Mouse (Mus musculus): Measurements from ENCODE around the gene Mrc1. TPM values are rescaled to one million over a fixed set of nuclear protein-coding genes. Genes with fewer than 3 reads are reported as not detected.

The Mrc1 gene
- polyA plus RNA-seq, 1 experiment from 2014 or later, result 7.0 TPM

GRCm38 (mm10) chr2:14341652-14342308 lies 112.6 kb downstream of the Mrc1 start:
- Histone ChIP-seq H3K27ac (no peak overlapping the region), H3K4me1 (replicated peaks) (0 out of 2 replicates have a peak, but pooled peaks cover 6% of the 10 kb centered on the region), H3K9ac (no peak overlapping the region), H3K4me3 (replicated peaks) (no peak overlapping the region), H3K4me2 (replicated peaks) (no peak overlapping the region), H3K9me3 (no peaks in the 10 kb centered on the region), H3K27me3 (replicated peaks) (no peaks in the 10 kb centered on the region), H3K36me3 (no peaks in the 10 kb centered on the region)
- WGBS, result 59% methylated on average over 14 of the region's 14 CpGs
- ATAC-seq, result peak; percentile 62; the same call in 1 of the 2 replicates

- WGBS, result 85% methylated on average over 8 of the region's 8 CpGs
- no peak overlapping the region for H3K4me3 ChIP-seq (replicated peaks)
- no peak overlapping the region for H3K27ac ChIP-seq
- H3K36me3 ChIP-seq, result no peaks in the 10 kb centered on the region
- H3K27me3 ChIP-seq (replicated peaks), result no peaks in the 10 kb centered on the region
- H3K4me2 ChIP-seq (replicated peaks), result no peak overlapping the region
- H3K9ac ChIP-seq, result no peak overlapping the region
- 0 out of 2 replicates have a peak, but pooled peaks cover 6% of the 10 kb centered on the region for H3K4me1 ChIP-seq (replicated peaks)
- no peaks in the 10 kb centered on the region for H3K9me3 ChIP-seq
- ATAC-seq, result no peak
Measured at GRCm38 (mm10) chr2:14342309-14342839, 113.2 kb downstream of the Mrc1 start.

MicroRNAs within 50 kb of the gene (microRNA counts, 519-probe panel; counts per million panel counts)
- microRNA mmu-miR-511, result 97.1 counts per million, percentile 29 among the panel's probes with 10 or more counts

Other genes starting within 250 kb of the Mrc1 start
- 114 and 120 TPM in 2 replicates for gene Hacd1, start 173.3 kb upstream of the Mrc1 start, polyA plus RNA-seq (2015; fragmentation: Nextera tagmentation; extraction: Ambion mirVana)
- gene Stam, start 155.3 kb upstream of the Mrc1 start, polyA plus RNA-seq (2015; fragmentation: Nextera tagmentation; extraction: Ambion mirVana), result 55.4 and 61.0 TPM in 2 replicates
- gene Tmem236, start 54.9 kb upstream of the Mrc1 start, polyA plus RNA-seq (2015; fragmentation: Nextera tagmentation; extraction: Ambion mirVana), result 15.4 and 18.5 TPM in 2 replicates
- gene Slc39a12, start 158.9 kb downstream of the Mrc1 start, polyA plus RNA-seq (2015; fragmentation: Nextera tagmentation; extraction: Ambion mirVana), result not detected in 2 replicates